Mouse (Mus musculus) lung, adult 2 months (tissue): ENCODE measurements around the gene Lrr1.

ENCODE experiments used
- CTCF ChIP-seq: fragments of 200-500 bp; IDR thresholded peaks from 2 replicates; pipeline ENCODE4 v1.5.1; 2011; ENCODE audit warnings: mild to moderate bottlenecking, low read length, control low read depth; ENCODE audit not compliant: insufficient read depth
- POLR2A ChIP-seq: fragments of 200-500 bp; IDR thresholded peaks from 2 replicates; pipeline ENCODE4 v1.6.1; 2011; ENCODE audit warnings: low read depth, mild to moderate bottlenecking, control low read depth, low read length, borderline replicate concordance; ENCODE audit errors: extremely low read depth

- TF ChIP-seq POLR2A (no peak), CTCF (no peak)
Measured at GRCm38 (mm10) chr12:69198164-69198535, 29.5 kb downstream of the Lrr1 start, which contains the start of gene Dnaaf2.
